In genomic region chr9:124021672-124022071, GRCm38 (mm10) we compare ENCODE assay signal across 31 mouse cellular contexts. TPM values are rescaled to one million over a fixed set of nuclear protein-coding genes. Genes with fewer than 3 reads are reported as not detected.
DNase-seq lines count a peak whose midpoint lies in the region; ATAC-seq and TF ChIP-seq lines count a peak whose summit lies in the region.
"Had no signal": no experiment of that assay in that cellular context is flagged by ENCODE, and none has a peak within 500 bp of the region (broad histone marks: within the 10 kb centered on the region; RNA-seq: fewer than 3 reads in every experiment).

Ccr3 (plus strand) TSS chr9:124021972.

- no peak within 1 kb of the TSS for H3K9ac ChIP-seq in forebrain, embryonic 16.5 days (replicated peaks; ENCODE audit: low read depth, low read length)
- H3K9ac ChIP-seq: embryonic facial prominence, embryonic 13.5 days; forebrain, embryonic 15.5 days; hindbrain, embryonic 12.5 days; hindbrain, embryonic 15.5 days had no signal

- H3K36me3 ChIP-seq in macrophage (ENCODE audit: inconsistent target) (no peaks in the 10 kb centered on the region), myocyte (ENCODE audit: control insufficient read depth, insufficient read depth) (no peaks in the 10 kb centered on the region)
- no peaks in the 10 kb centered on the region for H3K36me3 ChIP-seq in forebrain, embryonic 16.5 days (ENCODE audit: control insufficient read depth, insufficient read depth)
- H3K36me3 ChIP-seq: embryonic facial prominence, embryonic 10.5 days; embryonic facial prominence, embryonic 13.5 days; forebrain, embryonic 15.5 days; G1E; hindbrain, embryonic 12.5 days; hindbrain, embryonic 15.5 days had no signal

- H3K4me3 ChIP-seq in bone marrow, adult 2 months (replicated peaks; ENCODE audit: control insufficient read depth, low read depth, low read length), result no peak within 1 kb of the TSS
- H3K4me3 ChIP-seq in macrophage (ENCODE audit: inconsistent target), result no peak within 1 kb of the TSS
- H3K4me3 ChIP-seq in myocyte, result no peak within 1 kb of the TSS
- no peak within 1 kb of the TSS for H3K4me3 ChIP-seq in forebrain, embryonic 16.5 days (replicated peaks; ENCODE audit: low read length)
- H3K4me3 ChIP-seq: embryonic facial prominence, embryonic 10.5 days; embryonic facial prominence, embryonic 13.5 days; forebrain, embryonic 15.5 days; gastrocnemius, adult 2 months; hindbrain, embryonic 12.5 days; hindbrain, embryonic 15.5 days had no signal

- H3K27me3 ChIP-seq in myocyte (ENCODE audit: control insufficient read depth, insufficient read depth, insufficient read length), result no peaks in the 10 kb centered on the region
- H3K27me3 ChIP-seq in forebrain, embryonic 16.5 days (replicated peaks; ENCODE audit: control insufficient read depth, insufficient read depth, low read length), result no peaks in the 10 kb centered on the region
- H3K27me3 ChIP-seq: CH12.LX; embryonic facial prominence, embryonic 13.5 days; forebrain, embryonic 15.5 days; hindbrain, embryonic 12.5 days; hindbrain, embryonic 15.5 days had no signal

- no peak for DNase-seq in frontal cortex, postnatal 10 days (ENCODE audit: low spot score in 2 of 2)
- DNase-seq in kidney, postnatal 14 days, result no peak
- DNase-seq: adrenal gland, adult 2 months; adrenal gland, postnatal 14 days; B cell, adult 2 months; cerebellum, adult 11-12 months; cerebellum, adult 8-10 months; cerebellum, postnatal 10 days; cerebellum, postnatal 36 days; embryo, embryonic 11 days; gastrocnemius, adult 2 months; gastrocnemius, postnatal 14 days; heart, adult 11 months had no signal

- H3K9me3 ChIP-seq in forebrain, embryonic 16.5 days (ENCODE audit: control insufficient read depth, low read length), result no peaks in the 10 kb centered on the region
- H3K9me3 ChIP-seq: embryonic facial prominence, embryonic 10.5 days; embryonic facial prominence, embryonic 13.5 days; forebrain, embryonic 15.5 days; G1E; hindbrain, embryonic 12.5 days; hindbrain, embryonic 15.5 days had no signal

- no peak for TF ChIP-seq POLR2A in bone marrow, adult 2 months (IDR thresholded peaks at IDR 0.05; ENCODE audit: borderline replicate concordance, control insufficient read depth, low read depth, low read length)
- no peak for TF ChIP-seq POLR2A in myocyte (IDR thresholded peaks at IDR 0.05; ENCODE audit: insufficient read length, low read depth)

- H3ac ChIP-seq in myocyte (ENCODE audit: control insufficient read depth, insufficient read length), result no peak within 1 kb of the TSS

- no peak for TF ChIP-seq CTCF in bone marrow, adult 2 months (IDR thresholded peaks at IDR 0.05; ENCODE audit: control insufficient read depth, insufficient read depth, low read length)

- WGBS in bone marrow, adult 2 months, result 63% methylated on average over 1 of the region's 1 CpGs
- WGBS in macrophage (ENCODE audit: missing documents), result 75% methylated on average over 1 of the region's 1 CpGs
- WGBS in forebrain, embryonic 16.5 days, result 93% methylated on average over 1 of the region's 1 CpGs

- no peaks in the 10 kb centered on the region for H3K4me1 ChIP-seq in bone marrow, adult 2 months (ENCODE audit: control insufficient read depth, insufficient read depth, low read length)
- no peaks in the 10 kb centered on the region for H3K4me1 ChIP-seq in forebrain, embryonic 16.5 days (replicated peaks; ENCODE audit: control insufficient read depth, insufficient read depth, low read length)
- H3K4me1 ChIP-seq: embryonic facial prominence, embryonic 10.5 days; embryonic facial prominence, embryonic 13.5 days; forebrain, embryonic 15.5 days; hindbrain, embryonic 12.5 days; hindbrain, embryonic 15.5 days had no signal

- no peaks in the 10 kb centered on the region for H3K79me2 ChIP-seq in macrophage (ENCODE audit: inconsistent target)
- no peaks in the 10 kb centered on the region for H3K79me2 ChIP-seq in myocyte (ENCODE audit: control insufficient read depth, insufficient read depth)

- no peak within 1 kb of the TSS for H3K27ac ChIP-seq in bone marrow, adult 2 months (ENCODE audit: control insufficient read depth, insufficient read depth, low read depth, low read length, poor library complexity)
- peak within 1 kb of the TSS; percentile 68 for H3K27ac ChIP-seq in macrophage
- H3K27ac ChIP-seq in forebrain, embryonic 16.5 days (ENCODE audit: low read length), result no peak within 1 kb of the TSS
- H3K27ac ChIP-seq: embryonic facial prominence, embryonic 10.5 days; embryonic facial prominence, embryonic 13.5 days; forebrain, embryonic 15.5 days; gastrocnemius, adult 2 months; hindbrain, embryonic 12.5 days; hindbrain, embryonic 15.5 days had no signal

- H3K4me2 ChIP-seq in myocyte (ENCODE audit: low read depth), result peak within 1 kb of the TSS; percentile 44
- no peak within 1 kb of the TSS for H3K4me2 ChIP-seq in forebrain, embryonic 16.5 days (ENCODE audit: low read length)
- H3K4me2 ChIP-seq: embryonic facial prominence, embryonic 13.5 days; forebrain, embryonic 15.5 days; heart, embryonic 11.5 days; hindbrain, embryonic 12.5 days; hindbrain, embryonic 15.5 days had no signal

- ATAC-seq in forebrain, embryonic 16.5 days, result no peak
- ATAC-seq: forebrain, embryonic 15.5 days had no signal

TF ChIP-seq in myocyte, 11 proteins besides CTCF, POLR2A, EP300 and RAD21:
- TF ChIP-seq MAX (IDR thresholded peaks at IDR 0.05; ENCODE audit: low read depth), result no peak
- TF ChIP-seq TCF12 (IDR thresholded peaks at IDR 0.05; ENCODE audit: insufficient read depth, poor library complexity, severe bottlenecking), result no peak
- no peak for TF ChIP-seq SRF (IDR thresholded peaks at IDR 0.05; ENCODE audit: control insufficient read depth, insufficient read length, low read depth)
- no peak for TF ChIP-seq CEBPB (IDR thresholded peaks at IDR 0.05; ENCODE audit: insufficient read depth, poor library complexity, severe bottlenecking)
- no peak for TF ChIP-seq POLR2AphosphoS2 (IDR thresholded peaks at IDR 0.05; ENCODE audit: insufficient read length, low read depth)
- no peak for TF ChIP-seq USF1 (IDR thresholded peaks at IDR 0.05; ENCODE audit: low read depth)
- no peak for TF ChIP-seq E2F4 (IDR thresholded peaks at IDR 0.05; ENCODE audit: insufficient read depth)

RNA-seq across cellular contexts. Expression of gene Ccr3, which starts in this region (rescaled TPM):
- 4.4 and 10.1 TPM in 2 replicates for polyA plus RNA-seq in bone marrow, adult 2 months (2011; ENCODE audit: insufficient read depth, insufficient read length, low replicate concordance, missing spikeins)
- total RNA-seq in macrophage (2018; cell fraction: chromatin; rRNA removed), result 10 to 100 TPM in 2 of 26 experiments, 1 to 10 TPM in 18, under 1 TPM in 6; 0.50 to 23.6 (median 2.3) TPM
- total RNA-seq in macrophage (2018; cell fraction: cytosol; rRNA removed), result 10 to 100 TPM in 4 of 26 experiments, 1 to 10 TPM in 20, under 1 TPM in 2; 0.97 to 19.4 (median 2.7) TPM
- 10 to 100 TPM in 6 of 26 experiments, 1 to 10 TPM in 19, under 1 TPM in 1; 0.72 to 17.5 (median 4.5) TPM for total RNA-seq in macrophage (2018; cell fraction: nucleus; rRNA removed)
- polyA plus RNA-seq in macrophage (2018) (4.1 to 30.2 TPM (median 6.8 TPM) in 3 replicates), myocyte (2012; fragmentation: generic; extraction: Trizol) (not detected)
- polyA plus RNA-seq in forebrain, embryonic 16.5 days (2015; fragmentation: Nextera tagmentation; extraction: Ambion mirVana), result not detected in 2 replicates
- total RNA-seq: adrenal gland, adult 2 months; gastrocnemius, adult 2 months; gastrocnemius, postnatal 14 days; gastrocnemius, postnatal 4 days; heart, adult 8-10 months; heart, postnatal 25 days had no signal
- polyA plus RNA-seq: adrenal gland, adult 2 months; embryonic facial prominence, embryonic 10.5 days; forebrain, embryonic 11.5 days; forebrain, embryonic 15.5 days; G1E; heart, embryonic 11.5 days; heart, postnatal 0 days; hindbrain, embryonic 12.5 days; hindbrain, embryonic 15.5 days; intestine, embryonic 14.5 days had no signal
